Mouse (Mus musculus): ENCODE results near the gene Capn12. TPM values are rescaled to one million over a fixed set of nuclear protein-coding genes. Genes with fewer than 3 reads are reported as not detected.

The Capn12 gene
- polyA plus RNA-seq, 1 experiment from 2014 or later: 0.33 TPM

DNA sequence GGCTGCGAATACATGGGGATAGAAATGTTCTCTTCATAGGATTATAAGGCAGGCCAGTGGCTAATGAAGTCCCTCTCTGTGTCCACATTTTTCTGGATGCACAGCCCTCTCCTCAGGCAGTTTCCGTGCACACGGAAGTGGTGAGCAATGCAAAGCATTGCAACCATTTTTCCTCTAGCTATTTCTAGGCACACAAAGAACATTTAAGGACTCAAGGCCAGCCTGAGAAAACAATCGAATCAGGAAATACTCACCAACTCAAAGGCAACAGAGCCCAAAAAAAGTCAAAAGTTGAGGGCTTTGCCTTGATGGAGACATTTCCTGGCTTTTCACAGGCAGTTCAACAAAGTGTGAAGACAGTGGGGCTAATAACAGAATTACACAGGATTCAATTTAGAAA, 59.9 kb downstream of the Capn12 start:
- ATAC-seq (ENCODE audit: low FRiP score, low TSS enrichment): no peak
- Histone ChIP-seq H3K4me2 (ENCODE audit: low read length) (no peak overlapping the region), H3K9me3 (ENCODE audit: control insufficient read depth, low read length) (no peaks in the 10 kb centered on the region), H3K4me3 (replicated peaks; ENCODE audit: low read depth, low read length) (no peak overlapping the region), H3K9ac (replicated peaks; ENCODE audit: low read length) (no peak overlapping the region), H3K27ac (replicated peaks; ENCODE audit: low read depth, low read length) (no peak overlapping the region), H3K4me1 (ENCODE audit: control insufficient read depth, insufficient read depth, low read length) (no peaks in the 10 kb centered on the region), H3K27me3 (ENCODE audit: control insufficient read depth, insufficient read depth, low read length) (no peaks in the 10 kb centered on the region), H3K36me3 (ENCODE audit: control insufficient read depth, insufficient read depth, low read length) (no peaks in the 10 kb centered on the region)
- 91% methylated on average over 4 of the region's 4 CpGs for WGBS
- no peak for DNase-seq

DNA sequence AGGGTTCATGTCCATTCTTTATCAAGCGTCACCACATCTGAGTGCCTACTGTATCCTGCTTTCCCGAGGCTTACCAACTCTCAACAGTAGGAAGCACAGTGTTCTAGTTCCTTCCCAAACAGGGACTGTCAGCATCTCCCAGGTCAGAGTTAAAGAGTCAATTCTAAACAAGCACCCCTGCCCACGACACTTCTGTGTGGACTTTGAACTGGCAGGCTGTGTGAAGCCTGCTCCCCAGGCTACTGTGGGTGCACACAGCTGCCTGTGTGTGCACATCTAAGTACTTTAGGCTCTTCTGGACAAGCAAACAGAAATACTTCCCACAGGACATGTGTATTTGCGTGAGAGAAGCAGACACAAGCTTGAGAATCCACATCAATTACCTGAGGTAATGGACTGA, 60.3 kb downstream of the Capn12 start:
- no peaks in the 10 kb centered on the region for H3K36me3 ChIP-seq (ENCODE audit: control insufficient read depth, insufficient read depth, low read length)
- no peaks in the 10 kb centered on the region for H3K9me3 ChIP-seq (ENCODE audit: control insufficient read depth, low read length)
- H3K4me3 ChIP-seq (replicated peaks; ENCODE audit: low read depth, low read length): no peak overlapping the region
- ATAC-seq (ENCODE audit: low FRiP score, low TSS enrichment): no peak
- no peak overlapping the region for H3K9ac ChIP-seq (replicated peaks; ENCODE audit: low read length)
- no peak overlapping the region for H3K27ac ChIP-seq (replicated peaks; ENCODE audit: low read depth, low read length)
- WGBS: 83% methylated on average over 4 of the region's 4 CpGs
- DNase-seq: no peak
- H3K27me3 ChIP-seq (ENCODE audit: control insufficient read depth, insufficient read depth, low read length): no peaks in the 10 kb centered on the region
- H3K4me2 ChIP-seq (ENCODE audit: low read length): no peak overlapping the region
- H3K4me1 ChIP-seq (ENCODE audit: control insufficient read depth, insufficient read depth, low read length): no peaks in the 10 kb centered on the region

Other genes with a start within 250 kb of the Capn12 start
- gene Fbxo27, start 188.6 kb upstream of the Capn12 start, polyA plus RNA-seq (2014; fragmentation: Nextera tagmentation; extraction: Ambion mirVana): 7.8 and 10.6 TPM in 2 replicates
- 1.6 and 2.9 TPM in 2 replicates for gene Fbxo17, start 164.6 kb upstream of the Capn12 start, polyA plus RNA-seq (2014; fragmentation: Nextera tagmentation; extraction: Ambion mirVana)
- gene Mrps12, start 139.6 kb upstream of the Capn12 start, polyA plus RNA-seq (2014; fragmentation: Nextera tagmentation; extraction: Ambion mirVana): 108 and 128 TPM in 2 replicates
- gene Sars2, start 139.4 kb upstream of the Capn12 start, polyA plus RNA-seq (2014; fragmentation: Nextera tagmentation; extraction: Ambion mirVana): 16.8 TPM in 2 replicates
- gene Ccer2, start 125.2 kb upstream of the Capn12 start, polyA plus RNA-seq (2014; fragmentation: Nextera tagmentation; extraction: Ambion mirVana): 0.22 TPM in 1 of 2 replicates, not detected in the other
- 104 and 110 TPM in 2 replicates for gene Sirt2, start 114.7 kb upstream of the Capn12 start, polyA plus RNA-seq (2014; fragmentation: Nextera tagmentation; extraction: Ambion mirVana)
- gene Nfkbib, start 113.9 kb upstream of the Capn12 start, polyA plus RNA-seq (2014; fragmentation: Nextera tagmentation; extraction: Ambion mirVana): 55.9 and 66.2 TPM in 2 replicates
- 1.1 and 2.4 TPM in 2 replicates for gene Rinl, start 92.5 kb upstream of the Capn12 start, polyA plus RNA-seq (2014; fragmentation: Nextera tagmentation; extraction: Ambion mirVana)
- 168 and 170 TPM in 2 replicates for gene Hnrnpl, start 72.9 kb upstream of the Capn12 start, polyA plus RNA-seq (2014; fragmentation: Nextera tagmentation; extraction: Ambion mirVana)
- 62.4 and 78.1 TPM in 2 replicates for gene Ech1, start 56.2 kb upstream of the Capn12 start, polyA plus RNA-seq (2014; fragmentation: Nextera tagmentation; extraction: Ambion mirVana)
- 1.7 and 3.3 TPM in 2 replicates for gene Lgals4, start 47.6 kb upstream of the Capn12 start, polyA plus RNA-seq (2014; fragmentation: Nextera tagmentation; extraction: Ambion mirVana)
- 7.9 and 22.6 TPM in 2 replicates for gene Lgals7, start 17.6 kb upstream of the Capn12 start, polyA plus RNA-seq (2014; fragmentation: Nextera tagmentation; extraction: Ambion mirVana)
- 102 and 118 TPM in 2 replicates for gene Actn4, start 80.9 kb downstream of the Capn12 start, polyA plus RNA-seq (2014; fragmentation: Nextera tagmentation; extraction: Ambion mirVana)
- gene Eif3k, start 100.4 kb downstream of the Capn12 start, polyA plus RNA-seq (2014; fragmentation: Nextera tagmentation; extraction: Ambion mirVana): 320 and 343 TPM in 2 replicates
- gene Map4k1, start 100.6 kb downstream of the Capn12 start, polyA plus RNA-seq (2014; fragmentation: Nextera tagmentation; extraction: Ambion mirVana): 5.5 and 10.2 TPM in 2 replicates
- 5.2 and 7.8 TPM in 2 replicates for gene Ryr1, start 243.8 kb downstream of the Capn12 start, polyA plus RNA-seq (2014; fragmentation: Nextera tagmentation; extraction: Ambion mirVana)